Mouse (Mus musculus): ENCODE data around the gene Ttll12. TPM values are rescaled to one million over a fixed set of nuclear protein-coding genes. Genes with fewer than 3 reads are reported as not detected.

The Ttll12 gene
- total and polyA plus RNA-seq, 3 experiments = 21.9 to 40.0 (median 31.1) TPM

GRCm38 (mm10) chr15:83642518-83642917, 47.6 kb upstream of the Ttll12 start:
- in situ Hi-C loops (cut with MboI; ENCODE audit: low pct_ligation_motif_present, low pct_unique_long_range_greater_than_20kb, low sequenced_read_pairs) = no loop called here
- TF ChIP-seq MYC (IDR thresholded peaks at IDR 0.05; ENCODE audit: low read depth, low read length) (no peak), PAX5 (IDR thresholded peaks at IDR 0.05; ENCODE audit: low read length) (no peak), ELF1 (IDR thresholded peaks at IDR 0.05; ENCODE audit: low read depth, low read length) (no peak), MAZ (IDR thresholded peaks at IDR 0.05; ENCODE audit: low read depth, low read length) (no peak), ZC3H11A (IDR thresholded peaks at IDR 0.05; ENCODE audit: low read depth, low read length) (no peak), RCOR1 (conservative IDR thresholded peaks at IDR 0.05; ENCODE audit: low read depth, low read length) (no peak), ETS1 (conservative IDR thresholded peaks at IDR 0.05; ENCODE audit: low read depth, low read length) (no peak), E2F4 (IDR thresholded peaks at IDR 0.05; ENCODE audit: insufficient replicate concordance, low read depth, low read length) (no peak), CHD1 (IDR thresholded peaks at IDR 0.05; ENCODE audit: low read depth, low read length) (no peak), SMC3 (IDR thresholded peaks at IDR 0.05; ENCODE audit: low read depth, low read length) (no peak), SIN3A (IDR thresholded peaks at IDR 0.05; ENCODE audit: low read length) (no peak), USF1 (IDR thresholded peaks at IDR 0.05; ENCODE audit: low read depth, low read length) (no peak), MAFK (IDR thresholded peaks at IDR 0.05; ENCODE audit: insufficient replicate concordance, low read length) (no peak), ZKSCAN1 (IDR thresholded peaks at IDR 0.05; ENCODE audit: borderline replicate concordance, low read depth, low read length) (no peak), ZMIZ1 (IDR thresholded peaks at IDR 0.05; ENCODE audit: low read depth, low read length) (no peak), NELFE (IDR thresholded peaks at IDR 0.05; ENCODE audit: low read depth, low read length) (no peak), TCF12 (IDR thresholded peaks at IDR 0.05; ENCODE audit: low read depth, low read length) (no peak), MXI1 (IDR thresholded peaks at IDR 0.05; ENCODE audit: low read depth, low read length) (no peak)
- H3K27me3 ChIP-seq (replicated peaks) = peaks cover 96% of the 10 kb centered on the region

GRCm38 (mm10) chr15:83640208-83640607, 45.3 kb upstream of the Ttll12 start:
- H3K27me3 ChIP-seq (replicated peaks) = peaks cover 92% of the 10 kb centered on the region
- no peak overlapping the region for H3K4me3 ChIP-seq (replicated peaks in 1 of 3; ENCODE audit: low read depth in 2 of 3, low read length in 2 of 3, poor library complexity in 1 of 3)
- H3K4me1 ChIP-seq (ENCODE audit: control insufficient read depth in 1 of 2, insufficient read depth in 2 of 2) = no peaks in the 10 kb centered on the region
- in situ Hi-C loops (cut with MboI; ENCODE audit: low pct_ligation_motif_present, low pct_unique_long_range_greater_than_20kb, low sequenced_read_pairs) = no loop called here
- no peak overlapping the region for H3K27ac ChIP-seq (ENCODE audit: insufficient read depth, low read depth)
- no peak for TF ChIP-seq EP300 (IDR thresholded peaks at IDR 0.05; ENCODE audit: low read length)
- no peak for TF ChIP-seq IRF4 (IDR thresholded peaks at IDR 0.05; ENCODE audit: low read depth, low read length)
- TF ChIP-seq TBP (conservative IDR thresholded peaks at IDR 0.05; ENCODE audit: low read depth, low read length) = no peak
- TF ChIP-seq ELF1 (IDR thresholded peaks at IDR 0.05; ENCODE audit: low read depth, low read length) = no peak
- no peak for TF ChIP-seq KAT2A (IDR thresholded peaks at IDR 0.05; ENCODE audit: insufficient replicate concordance, low read length)
- H3K9me3 ChIP-seq (replicated peaks; ENCODE audit: low read length) = no peaks in the 10 kb centered on the region
- H3K36me3 ChIP-seq (replicated peaks in 1 of 2; ENCODE audit: control insufficient read depth in 1 of 2, insufficient read depth in 1 of 2, low read length in 1 of 2) = no peaks in the 10 kb centered on the region
- no peak overlapping the region for H3K9ac ChIP-seq (ENCODE audit: insufficient read depth, low read depth)
- H3K79me2 ChIP-seq (replicated peaks; ENCODE audit: control insufficient read depth, extremely low read depth, insufficient read depth, poor library complexity, severe bottlenecking) = no peaks in the 10 kb centered on the region
- no peak for DNase-seq (ENCODE audit: extremely low read depth)
- H3K4me2 ChIP-seq (ENCODE audit: insufficient read depth, low read depth, poor library complexity, severe bottlenecking) = no peak overlapping the region
- dilution Hi-C loops (cut with MboI; ENCODE audit: extremely low pct_ligation_motif_present, extremely low pct_unique_long_range_greater_than_20kb, low sequenced_read_pairs) = no loop called here

More at GRCm38 (mm10) chr15:83642518-83642917, 47.6 kb upstream of the Ttll12 start:
- H3K9me3 ChIP-seq (replicated peaks; ENCODE audit: low read length) = no peaks in the 10 kb centered on the region
- no peaks in the 10 kb centered on the region for H3K36me3 ChIP-seq (replicated peaks in 1 of 2; ENCODE audit: control insufficient read depth in 1 of 2, insufficient read depth in 1 of 2, low read length in 1 of 2)
- no peaks in the 10 kb centered on the region for H3K4me1 ChIP-seq (ENCODE audit: control insufficient read depth in 1 of 2, insufficient read depth in 2 of 2)
- no peak overlapping the region for H3K4me2 ChIP-seq (ENCODE audit: insufficient read depth, low read depth, poor library complexity, severe bottlenecking)
- H3K4me3 ChIP-seq (replicated peaks in 1 of 3; ENCODE audit: low read depth in 2 of 3, low read length in 2 of 3, poor library complexity in 1 of 3) = no peak overlapping the region
- H3K27ac ChIP-seq (ENCODE audit: insufficient read depth, low read depth) = no peak overlapping the region
- H3K79me2 ChIP-seq (replicated peaks; ENCODE audit: control insufficient read depth, extremely low read depth, insufficient read depth, poor library complexity, severe bottlenecking) = no peaks in the 10 kb centered on the region
- no peak for DNase-seq (ENCODE audit: extremely low read depth)
- H3K9ac ChIP-seq (ENCODE audit: insufficient read depth, low read depth) = no peak overlapping the region
- dilution Hi-C loops (cut with MboI; ENCODE audit: extremely low pct_ligation_motif_present, extremely low pct_unique_long_range_greater_than_20kb, low sequenced_read_pairs) = no loop called here
